Comparison of ENCODE assay signal across 12 mouse cellular contexts in the genomic region with DNA sequence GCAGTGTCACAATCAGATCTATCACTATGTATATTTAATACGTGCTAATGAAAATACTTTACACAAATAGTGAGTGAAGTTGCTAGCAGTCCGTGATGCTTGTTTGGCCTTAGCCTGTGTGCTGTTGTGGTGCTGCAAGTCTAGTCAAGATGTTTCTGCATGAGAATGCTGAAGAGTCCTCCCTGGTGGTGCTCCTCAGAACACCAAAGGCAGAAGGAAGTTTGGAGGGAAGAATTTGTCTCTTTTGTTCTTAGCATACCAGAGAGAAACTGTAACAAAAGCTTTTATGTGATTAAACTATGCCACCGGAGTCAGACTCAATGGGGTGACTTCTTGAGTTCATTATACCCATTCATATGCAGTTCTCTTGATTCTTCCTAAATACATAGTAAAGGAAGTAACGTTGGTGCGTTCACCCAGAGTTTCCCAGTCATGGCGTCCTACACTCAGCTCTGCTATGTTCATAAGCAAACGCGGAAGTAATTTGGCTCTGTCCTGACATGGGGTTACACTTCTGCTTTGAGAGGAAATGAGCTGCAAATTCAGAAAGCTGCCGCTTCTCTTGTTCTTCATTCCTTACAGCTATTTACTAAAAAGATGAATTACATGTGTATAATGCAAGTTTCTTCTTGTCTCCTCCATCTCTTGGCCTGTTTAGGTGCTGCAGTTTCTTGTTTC.
"Had no signal": no experiment of that assay in that cellular context is flagged by ENCODE, and none has a peak within 500 bp of the region (broad histone marks: within the 10 kb centered on the region; RNA-seq: fewer than 3 reads in every experiment).

No protein-coding gene starts in this region.

- H3K27ac ChIP-seq: left cerebral cortex, adult 2 months; limb, embryonic 10.5 days; liver, embryonic 13.5 days; lung, embryonic 15.5 days; macrophage; midbrain, embryonic 12.5 days had no signal

- H3K4me1 ChIP-seq: limb, embryonic 10.5 days; liver, embryonic 13.5 days; lung, embryonic 15.5 days; midbrain, embryonic 12.5 days had no signal

- H3K9ac ChIP-seq: liver, embryonic 13.5 days; liver, postnatal 0 days; lung, embryonic 15.5 days; midbrain, embryonic 12.5 days had no signal

- H3K4me3 ChIP-seq: left cerebral cortex, adult 2 months; limb, embryonic 10.5 days; liver, embryonic 13.5 days; lung, embryonic 15.5 days; midbrain, embryonic 12.5 days had no signal

- ATAC-seq: liver, postnatal 0 days had no signal

- DNase-seq: kidney, adult 8-10 months; kidney, postnatal 25 days; liver, embryonic 13.5 days; liver, postnatal 0 days; lung, postnatal 14 days; right cerebral cortex, adult 18-20 months; right cerebral cortex, postnatal 25 days had no signal

- H3K9me3 ChIP-seq: limb, embryonic 10.5 days; liver, embryonic 13.5 days; lung, embryonic 15.5 days; midbrain, embryonic 12.5 days had no signal

- H3K27me3 ChIP-seq: liver, embryonic 13.5 days; lung, embryonic 15.5 days; midbrain, embryonic 12.5 days had no signal
